Mouse (Mus musculus) hindbrain, embryonic 15.5 days (tissue): ENCODE results near the gene Ccdc8. TPM values are rescaled to one million over a fixed set of nuclear protein-coding genes. Genes with fewer than 3 reads are reported as not detected.
A peak's percentile ranks its signal among the peaks of the same experiment; 100 is the strongest.

ENCODE experiments used
- ATAC-seq: fragments of 200-750 bp; cut with Nextera tagmentation; 2 replicates; pipeline ENCODE4 v1.8.0; 2017; ENCODE audit warnings: low read depth, moderate number of reproducible peaks, moderate TSS enrichment; ENCODE audit not compliant: low FRiP score
- H3K27ac ChIP-seq: fragments of 300-500 bp; sonication (generic); replicated peaks from 2 replicates; pipeline ENCODE4 v1.5.1; 2015; ENCODE audit warnings: mild to moderate bottlenecking, inconsistent platforms
- H3K27me3 ChIP-seq: fragments of 300-500 bp; sonication (generic); 2 replicates; pipeline ENCODE4 v1.6.1; 2015; ENCODE audit warnings: control low read depth, inconsistent platforms
- H3K36me3 ChIP-seq: fragments of 300-500 bp; sonication (generic); 2 replicates; pipeline ENCODE4 v1.6.1; 2015; ENCODE audit warnings: control low read depth, inconsistent platforms
- H3K4me1 ChIP-seq: fragments of 300-500 bp; sonication (generic); replicated peaks from 2 replicates; pipeline ENCODE4 v1.6.1; 2015; ENCODE audit warnings: control low read depth, inconsistent platforms
- H3K4me2 ChIP-seq: fragments of 300-500 bp; sonication (generic); 2 replicates; pipeline ENCODE4 v1.6.1; 2015; ENCODE audit warnings: moderate library complexity, mild to moderate bottlenecking, inconsistent platforms
- H3K4me3 ChIP-seq: fragments of 300-500 bp; sonication (generic); 2 replicates; pipeline ENCODE4 v1.5.1; 2015; ENCODE audit warnings: mild to moderate bottlenecking, inconsistent platforms
- H3K9ac ChIP-seq: fragments of 300-500 bp; sonication (generic); 2 replicates; pipeline ENCODE4 v1.6.1; 2015; ENCODE audit warnings: inconsistent platforms
- H3K9me3 ChIP-seq: fragments of 300-500 bp; sonication (generic); 2 replicates; pipeline ENCODE4 v1.6.1; 2016; ENCODE audit warnings: control low read depth, inconsistent platforms
- WGBS: fragments of 180-500 bp; shearing (Covaris S2); methylation state at CpG from one replicate; pipeline ENCODE4 v1.1.7; 2015; 5-methylcytosine and 5-hydroxymethylcytosine counted together
- polyA plus RNA-seq: library from polyadenylated mRNA; unstranded; fragments of >200 nt; fragmentation: Nextera tagmentation; extraction: Ambion mirVana; gene quantifications from 2 replicates; pipeline ENCODE4 v1.2.1, GENCODE M21; 2015

Gene Ccdc8
- polyA plus RNA-seq, 1 experiment from 2014 or later: 7.4 TPM

- Histone ChIP-seq H3K27ac (no peak overlapping the region), H3K27me3 (no peaks in the 10 kb centered on the region), H3K36me3 (peaks cover 30% of the 10 kb centered on the region), H3K4me1 (peaks cover 5% of the 10 kb centered on the region; the same call in 1 of the 2 replicates), H3K9me3 (no peaks in the 10 kb centered on the region), H3K4me3 (no peak overlapping the region), H3K4me2 (no peak overlapping the region), H3K9ac (no peak overlapping the region)
- ATAC-seq: peak; percentile 69
- 9% methylated on average over 7 of the region's 7 CpGs for WGBS
Observed at GRCm38 (mm10) chr7:17002375-17003195, 10.1 kb downstream of the Ccdc8 start.

DNA sequence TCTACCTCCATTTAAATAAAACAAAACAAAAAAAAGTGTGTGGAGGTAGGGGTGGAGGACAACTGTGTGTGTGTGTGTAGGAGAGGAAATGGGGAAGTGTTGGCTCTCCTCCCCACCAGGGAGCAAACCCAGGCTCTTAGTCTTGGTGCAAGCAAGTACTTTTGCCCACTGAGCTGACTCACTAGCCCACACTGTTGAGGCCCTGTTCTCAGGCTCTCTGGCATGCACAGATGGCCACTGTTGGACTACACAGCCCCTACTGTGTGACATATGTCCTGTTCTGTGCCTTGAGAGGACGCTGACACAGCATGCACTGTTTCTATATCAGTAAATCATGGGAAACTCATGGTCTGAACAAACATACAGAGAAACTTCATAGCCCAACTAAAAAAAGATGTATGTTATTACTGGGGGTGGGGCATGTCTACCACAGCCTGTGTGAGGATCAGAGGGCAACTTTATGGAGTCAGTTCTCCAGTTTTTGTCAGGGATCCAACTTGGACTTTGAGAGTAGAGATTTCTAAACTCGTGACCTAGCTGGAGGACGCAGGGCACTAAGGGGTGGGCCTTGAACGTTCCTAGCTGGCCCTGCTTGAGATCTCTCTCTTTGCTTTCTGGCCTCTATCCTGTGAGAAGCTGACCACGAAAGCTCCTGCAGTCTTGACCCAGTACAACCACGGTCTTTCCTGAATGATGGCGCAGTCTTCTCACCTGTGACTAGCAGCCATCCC, 10.9 kb downstream of the Ccdc8 start:
- H3K9ac ChIP-seq: no peak overlapping the region
- peaks cover 5% of the 10 kb centered on the region; the same call in 1 of the 2 replicates for H3K4me1 ChIP-seq
- no peaks in the 10 kb centered on the region for H3K9me3 ChIP-seq
- no peak overlapping the region for H3K4me3 ChIP-seq
- H3K36me3 ChIP-seq: peaks cover 37% of the 10 kb centered on the region
- WGBS: 77% methylated on average over 7 of the region's 7 CpGs
- H3K4me2 ChIP-seq: no peak overlapping the region
- no peaks in the 10 kb centered on the region for H3K27me3 ChIP-seq
- no peak for ATAC-seq
- no peak overlapping the region for H3K27ac ChIP-seq

DNA sequence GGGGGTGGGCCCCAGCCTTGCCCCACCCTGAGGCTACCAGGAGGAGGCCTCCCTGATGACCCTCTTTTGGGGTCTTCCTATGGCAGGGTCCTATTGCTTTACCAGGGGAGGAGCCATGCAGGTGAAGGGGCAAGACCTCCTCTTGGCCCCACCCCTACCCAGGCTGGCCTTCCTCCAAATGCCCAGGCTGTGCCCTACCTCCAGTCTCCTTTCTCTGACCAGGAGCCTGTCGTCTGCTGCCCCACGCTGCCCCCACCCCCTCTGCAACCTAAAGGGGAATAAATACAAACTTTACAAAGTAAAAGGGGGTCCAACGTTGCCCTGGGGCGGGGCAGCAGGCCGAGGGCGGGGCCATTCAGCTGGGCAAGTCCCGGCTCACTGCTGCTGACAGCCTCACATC, 12.2 kb downstream of the Ccdc8 start:
- no peak overlapping the region for H3K27ac ChIP-seq

DNA sequence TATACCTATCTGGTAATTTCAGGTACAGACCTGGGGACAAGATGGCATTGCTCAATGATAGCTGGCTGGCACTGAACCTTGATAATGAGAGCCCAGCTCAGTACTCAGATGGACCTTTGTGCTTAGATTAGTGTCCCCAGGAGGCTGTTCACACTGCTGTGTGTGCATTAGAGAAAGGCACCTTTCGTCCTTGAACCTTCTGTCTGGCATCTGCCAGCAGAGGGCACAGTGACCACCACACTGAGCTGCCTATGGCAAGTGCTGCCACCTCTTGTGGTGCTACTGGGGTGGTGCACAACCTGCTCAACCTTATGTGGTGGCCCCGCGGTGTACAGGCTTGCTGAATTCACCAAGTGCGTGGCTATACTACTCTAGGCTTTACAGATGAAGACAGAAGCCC, 14.8 kb downstream of the Ccdc8 start:
- no peaks in the 10 kb centered on the region for H3K27me3 ChIP-seq
- H3K27ac ChIP-seq: no peak overlapping the region
- 76% methylated on average over 4 of the region's 4 CpGs for WGBS
- no peaks in the 10 kb centered on the region for H3K9me3 ChIP-seq
- no peak overlapping the region for H3K9ac ChIP-seq
- no peak overlapping the region for H3K4me3 ChIP-seq
- no peaks in the 10 kb centered on the region for H3K4me1 ChIP-seq
- H3K36me3 ChIP-seq: peaks cover 74% of the 10 kb centered on the region
- ATAC-seq: no peak
- H3K4me2 ChIP-seq: no peak overlapping the region

More for the DNA sequence above, 12.2 kb downstream of the Ccdc8 start:
- peaks cover 49% of the 10 kb centered on the region for H3K36me3 ChIP-seq
- H3K4me1 ChIP-seq: 0 out of 2 replicates have a peak, but pooled peaks cover 3% of the 10 kb centered on the region
- no peak for ATAC-seq
- no peaks in the 10 kb centered on the region for H3K27me3 ChIP-seq
- no peaks in the 10 kb centered on the region for H3K9me3 ChIP-seq
- 91% methylated on average over 7 of the region's 7 CpGs for WGBS
- no peak overlapping the region for H3K4me3 ChIP-seq
- no peak overlapping the region for H3K9ac ChIP-seq
- H3K4me2 ChIP-seq: no peak overlapping the region

DNA sequence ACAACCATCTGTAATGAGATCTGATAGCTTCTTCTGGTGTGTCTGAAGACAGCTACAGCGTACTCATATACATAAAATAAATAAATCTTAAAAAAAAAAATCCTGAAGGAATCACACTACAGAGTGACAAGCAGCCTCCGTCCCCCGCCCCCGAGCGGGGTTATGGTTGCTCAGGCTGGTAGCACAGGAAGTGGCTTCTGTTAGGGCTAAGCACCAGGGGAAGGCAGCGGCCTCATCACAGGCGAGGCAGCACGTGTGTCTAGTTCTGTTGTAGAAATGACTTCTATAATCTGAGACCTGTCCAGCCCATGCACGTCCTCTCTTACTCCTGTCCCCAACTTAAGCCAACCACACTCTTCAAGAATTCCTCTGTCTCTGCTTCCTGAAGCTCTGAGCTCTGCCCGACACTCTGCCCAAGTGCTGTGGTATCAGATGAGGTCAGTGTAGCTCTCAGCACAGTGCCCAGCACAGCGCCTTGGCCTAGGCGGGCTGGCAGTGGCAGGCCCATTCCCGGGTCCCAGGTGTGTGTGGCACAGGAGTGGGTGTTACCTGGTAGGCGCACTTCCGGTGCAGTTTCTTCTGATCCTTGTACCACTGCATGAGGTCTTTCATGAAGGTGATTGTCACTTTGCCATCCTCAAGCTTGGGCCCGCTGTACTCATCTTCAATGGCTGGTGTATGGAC, 17.0 kb downstream of the Ccdc8 start:
- Histone ChIP-seq H3K27ac (no peak overlapping the region), H3K27me3 (no peaks in the 10 kb centered on the region), H3K9me3 (no peaks in the 10 kb centered on the region), H3K4me3 (no peak overlapping the region), H3K9ac (no peak overlapping the region), H3K4me2 (no peak overlapping the region), H3K4me1 (no peaks in the 10 kb centered on the region), H3K36me3 (peaks cover 86% of the 10 kb centered on the region)
- no peak for ATAC-seq
- WGBS: 94% methylated on average over 16 of the region's 16 CpGs

DNA sequence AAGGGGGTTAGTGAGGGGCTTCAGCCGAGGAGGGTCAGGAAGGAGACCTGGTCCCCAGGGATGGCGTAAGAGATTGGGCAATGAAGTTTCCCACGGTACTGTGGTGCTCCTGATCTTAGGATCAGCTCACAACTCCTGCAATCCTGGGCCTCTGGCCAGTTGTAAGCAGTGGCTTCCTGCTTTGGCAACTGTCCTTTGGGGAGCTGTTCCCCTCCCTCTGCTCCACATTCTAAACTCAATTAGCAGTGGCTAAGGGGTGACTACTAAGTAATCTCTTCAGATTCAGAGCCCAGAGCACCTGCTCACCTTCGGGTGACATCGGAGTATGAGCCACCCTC, 17.5 kb downstream of the Ccdc8 start:
- no peak overlapping the region for H3K4me2 ChIP-seq
- no peaks in the 10 kb centered on the region for H3K9me3 ChIP-seq
- no peak overlapping the region for H3K9ac ChIP-seq
- H3K36me3 ChIP-seq: peaks cover 90% of the 10 kb centered on the region
- H3K27ac ChIP-seq: no peak overlapping the region
- no peak overlapping the region for H3K4me3 ChIP-seq
- WGBS: 89% methylated on average over 5 of the region's 5 CpGs
- no peaks in the 10 kb centered on the region for H3K27me3 ChIP-seq
- no peaks in the 10 kb centered on the region for H3K4me1 ChIP-seq
- ATAC-seq: no peak

DNA sequence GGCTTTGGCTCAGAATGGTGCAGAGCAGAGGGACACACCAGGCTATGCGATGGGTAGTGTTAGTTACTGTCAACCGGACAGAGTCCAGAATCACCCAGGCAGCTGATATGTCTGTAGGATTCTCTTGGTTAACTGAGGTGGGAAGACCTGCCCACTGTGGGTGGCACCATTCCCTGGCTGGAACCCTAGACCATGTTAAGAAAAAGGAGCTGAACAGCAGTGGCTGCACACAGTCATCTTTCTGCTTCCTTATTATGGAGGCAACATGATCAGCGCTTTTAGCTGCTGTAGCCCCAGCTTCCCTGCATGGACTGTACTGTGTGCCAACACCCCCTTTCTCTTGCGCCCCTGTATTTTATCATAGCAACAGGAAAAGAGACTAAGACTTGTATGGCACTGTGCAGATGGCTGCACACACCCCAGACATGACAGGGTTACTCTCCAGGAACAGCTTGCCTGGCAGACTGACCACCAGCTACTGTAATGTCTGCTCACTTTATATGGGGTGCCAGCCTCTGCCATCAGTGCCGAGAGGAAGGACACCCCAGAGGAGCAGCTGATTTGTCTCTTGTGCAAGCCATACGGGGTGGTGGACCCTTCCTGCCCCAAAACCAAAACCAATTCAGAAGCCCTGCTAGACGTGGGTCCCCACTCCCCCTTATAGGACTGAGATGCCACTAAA, 19.5 kb downstream of the Ccdc8 start:
- Histone ChIP-seq H3K27me3 (no peaks in the 10 kb centered on the region), H3K27ac (no peak overlapping the region), H3K9me3 (no peaks in the 10 kb centered on the region), H3K9ac (no peak overlapping the region), H3K4me1 (peaks cover 6% of the 10 kb centered on the region; the same call in 1 of the 2 replicates), H3K4me3 (no peak overlapping the region), H3K36me3 (peaks cover 85% of the 10 kb centered on the region), H3K4me2 (no peak overlapping the region)
- no peak for ATAC-seq
- 96% methylated on average over 7 of the region's 7 CpGs for WGBS

DNA sequence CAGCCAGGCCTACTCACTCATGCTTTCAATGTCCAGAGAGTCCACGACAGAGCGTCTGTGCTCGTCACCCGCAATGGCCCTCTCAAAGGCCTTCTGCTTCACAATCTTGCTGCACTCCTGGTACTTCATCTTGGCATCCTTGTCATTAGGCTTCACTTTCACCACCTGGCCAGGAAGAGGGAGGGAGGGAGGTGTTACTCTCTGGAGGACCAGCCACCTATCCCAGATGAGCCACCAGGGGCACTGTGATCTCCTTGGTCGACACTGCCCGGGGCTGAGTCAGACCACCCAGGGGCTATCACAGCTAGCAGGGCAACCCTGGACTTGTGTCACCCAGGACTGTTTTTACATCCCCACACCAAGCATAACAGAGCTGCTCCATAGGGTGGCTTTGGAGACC, 22.9 kb downstream of the Ccdc8 start:
- Histone ChIP-seq H3K27ac (no peak overlapping the region), H3K4me1 (peaks cover 19% of the 10 kb centered on the region), H3K9me3 (no peaks in the 10 kb centered on the region), H3K36me3 (peaks cover 69% of the 10 kb centered on the region), H3K9ac (no peak overlapping the region), H3K4me2 (no peak overlapping the region), H3K4me3 (no peak overlapping the region), H3K27me3 (no peaks in the 10 kb centered on the region)
- no peak for ATAC-seq
- WGBS: 79% methylated on average over 6 of the region's 6 CpGs

- 33% methylated on average over 1 of the region's 1 CpGs for WGBS
- no peaks in the 10 kb centered on the region for H3K27me3 ChIP-seq
- no peak overlapping the region for H3K4me2 ChIP-seq
- peak; percentile 72 for ATAC-seq
- H3K4me1 ChIP-seq: peaks cover 19% of the 10 kb centered on the region
- no peaks in the 10 kb centered on the region for H3K9me3 ChIP-seq
- H3K27ac ChIP-seq: peak overlapping the region; percentile 39; the same call in 1 of the 2 replicates
- H3K9ac ChIP-seq: no peak overlapping the region
- H3K36me3 ChIP-seq: peaks cover 68% of the 10 kb centered on the region
- H3K4me3 ChIP-seq: no peak overlapping the region
Observed at GRCm38 (mm10) chr7:17017036-17017435, 24.5 kb downstream of the Ccdc8 start.

- ATAC-seq: no peak
- Histone ChIP-seq H3K36me3 (peaks cover 67% of the 10 kb centered on the region), H3K27ac (no peak overlapping the region)
Observed at GRCm38 (mm10) chr7:17017921-17018320, 25.4 kb downstream of the Ccdc8 start.

GRCm38 (mm10) chr7:17019426-17020166, 27.1 kb downstream of the Ccdc8 start:
- H3K27me3 ChIP-seq: no peaks in the 10 kb centered on the region
- peaks cover 26% of the 10 kb centered on the region for H3K4me1 ChIP-seq
- H3K4me3 ChIP-seq: no peak overlapping the region
- WGBS: 90% methylated on average over 7 of the region's 7 CpGs
- H3K9me3 ChIP-seq: no peaks in the 10 kb centered on the region
- H3K9ac ChIP-seq: no peak overlapping the region
- H3K4me2 ChIP-seq: no peak overlapping the region
- ATAC-seq: no peak
- peaks cover 51% of the 10 kb centered on the region for H3K36me3 ChIP-seq
- H3K27ac ChIP-seq: no peak overlapping the region

More at GRCm38 (mm10) chr7:17017921-17018320, 25.4 kb downstream of the Ccdc8 start:
- WGBS: 86% methylated on average over 2 of the region's 2 CpGs
- H3K4me3 ChIP-seq: no peak overlapping the region
- H3K9ac ChIP-seq: no peak overlapping the region
- H3K4me2 ChIP-seq: no peak overlapping the region
- H3K27me3 ChIP-seq: no peaks in the 10 kb centered on the region
- H3K9me3 ChIP-seq: no peaks in the 10 kb centered on the region
- peaks cover 19% of the 10 kb centered on the region for H3K4me1 ChIP-seq
